In the genomic region with DNA sequence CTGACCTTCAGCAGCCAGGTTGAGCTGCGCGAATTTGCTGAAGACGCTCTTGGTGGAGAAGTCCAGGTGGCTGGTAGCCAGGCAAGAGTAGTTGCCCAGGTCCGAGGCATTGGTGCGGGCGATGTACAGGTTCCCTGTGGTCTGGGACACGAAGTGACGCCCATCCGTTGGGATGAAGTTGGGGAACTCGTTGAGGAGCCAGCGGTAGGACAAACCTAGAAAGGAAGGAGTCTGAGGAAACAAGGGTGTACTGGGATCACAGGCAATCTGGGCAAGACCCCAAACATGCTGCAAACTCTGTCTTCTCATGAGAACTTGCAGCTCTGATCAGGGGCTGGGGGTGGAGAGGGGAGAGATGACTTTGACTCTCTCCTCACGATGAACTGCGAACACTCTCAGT, we compare ENCODE assay signal across 25 mouse cellular contexts. TPM values are rescaled to one million over a fixed set of nuclear protein-coding genes. Genes with fewer than 3 reads are reported as not detected.
DNase-seq lines count a peak whose midpoint lies in the region; ATAC-seq and TF ChIP-seq lines count a peak whose summit lies in the region.
"Had no signal": no experiment of that assay in that cellular context is flagged by ENCODE, and none has a peak within 500 bp of the region (broad histone marks: within the 10 kb centered on the region; RNA-seq: fewer than 3 reads in every experiment).

No protein-coding gene starts in this region.

- H3K27ac ChIP-seq in hindbrain, embryonic 13.5 days, result no peak overlapping the region
- H3K27ac ChIP-seq in hindbrain, postnatal 0 days, result no peak overlapping the region
- H3K27ac ChIP-seq: embryonic facial prominence, embryonic 13.5 days; forebrain, embryonic 12.5 days; hindbrain, embryonic 10.5 days; hindbrain, embryonic 14.5 days had no signal

- 93% methylated on average over 13 of the region's 13 CpGs for WGBS in hindbrain, embryonic 13.5 days
- WGBS in hindbrain, postnatal 0 days, result 93% methylated on average over 13 of the region's 13 CpGs

- H3K27me3 ChIP-seq in hindbrain, embryonic 13.5 days, result no peaks in the 10 kb centered on the region
- H3K27me3 ChIP-seq in hindbrain, postnatal 0 days (ENCODE audit: insufficient read depth, low read length), result no peaks in the 10 kb centered on the region
- H3K27me3 ChIP-seq: forebrain, embryonic 15.5 days had no signal

- H3K9me3 ChIP-seq in hindbrain, embryonic 13.5 days, result no peaks in the 10 kb centered on the region
- H3K9me3 ChIP-seq in hindbrain, postnatal 0 days (ENCODE audit: low read length), result no peaks in the 10 kb centered on the region
- H3K9me3 ChIP-seq: embryonic facial prominence, embryonic 10.5 days; embryonic facial prominence, embryonic 13.5 days; forebrain, embryonic 12.5 days; forebrain, embryonic 15.5 days; hindbrain, embryonic 10.5 days had no signal

- peaks cover 38% of the 10 kb centered on the region for H3K36me3 ChIP-seq in hindbrain, embryonic 13.5 days
- H3K36me3 ChIP-seq in hindbrain, postnatal 0 days (ENCODE audit: insufficient read depth, low read length), result 0 out of 2 replicates have a peak, but pooled peaks cover 1% of the 10 kb centered on the region
- H3K36me3 ChIP-seq: embryonic facial prominence, embryonic 10.5 days; embryonic facial prominence, embryonic 13.5 days; forebrain, embryonic 12.5 days had no signal

- ATAC-seq in hindbrain, embryonic 13.5 days (ENCODE audit: low FRiP score), result no peak
- ATAC-seq in hindbrain, postnatal 0 days, result no peak
- ATAC-seq: activated CD4-positive, CD25-positive, alpha-beta regulatory T cell, adult 4 months; forebrain, embryonic 15.5 days; intestine, postnatal 0 days had no signal

- H3K4me2 ChIP-seq in hindbrain, embryonic 13.5 days, result no peak overlapping the region
- H3K4me2 ChIP-seq in hindbrain, postnatal 0 days (ENCODE audit: low read depth, low read length), result no peak overlapping the region
- H3K4me2 ChIP-seq: embryonic facial prominence, embryonic 13.5 days; forebrain, embryonic 12.5 days; forebrain, embryonic 15.5 days; heart, embryonic 11.5 days; hindbrain, embryonic 14.5 days had no signal

- DNase-seq in cerebellum, adult 11 months, result peak; percentile 43
- DNase-seq in cerebellum, postnatal 4 days (ENCODE audit: low spot score in 2 of 2), result no peak
- peak; percentile 66 for DNase-seq in cerebellum, adult 9-11 months
- DNase-seq in cerebellum, adult 8-10 months, result no peak
- no peak for DNase-seq in hindbrain, postnatal 0 days (ENCODE audit: low spot score)
- peak; percentile 59 to 62 for DNase-seq in cerebellum, postnatal 14 days
- DNase-seq in left cerebral cortex, adult 11 months (ENCODE audit: low spot score), result no peak
- DNase-seq: adrenal gland, adult 8-10 months; adrenal gland, postnatal 25 days; embryo, embryonic 11 days; gastrocnemius, postnatal 10 days; heart, adult 11 months; heart, postnatal 36 days; kidney, adult 2 months had no signal

- H3K4me1 ChIP-seq in hindbrain, embryonic 13.5 days (replicated peaks), result peaks cover 54% of the 10 kb centered on the region
- no peaks in the 10 kb centered on the region for H3K4me1 ChIP-seq in hindbrain, postnatal 0 days (ENCODE audit: insufficient read depth, low read length)

- H3K4me3 ChIP-seq in hindbrain, embryonic 13.5 days, result no peak overlapping the region
- no peak overlapping the region for H3K4me3 ChIP-seq in hindbrain, postnatal 0 days (ENCODE audit: low read length)
- H3K4me3 ChIP-seq: embryonic facial prominence, embryonic 10.5 days; embryonic facial prominence, embryonic 13.5 days; erythroblast, embryonic 14.5 days; forebrain, embryonic 12.5 days; forebrain, embryonic 15.5 days; hindbrain, embryonic 10.5 days had no signal

- no peak for TF ChIP-seq CTCF in hindbrain, postnatal 0 days (IDR thresholded peaks at IDR 0.05; ENCODE audit: low read depth)

- 0 out of 2 replicates have a peak overlapping the region, but pooled peaks have one; percentile 2 for H3K9ac ChIP-seq in hindbrain, embryonic 13.5 days
- H3K9ac ChIP-seq in hindbrain, postnatal 0 days (replicated peaks; ENCODE audit: low read length), result no peak overlapping the region
- H3K9ac ChIP-seq: embryonic facial prominence, embryonic 13.5 days; forebrain, embryonic 12.5 days; forebrain, embryonic 15.5 days; hindbrain, embryonic 14.5 days had no signal

RNA-seq across cellular contexts. Expression of a gene that starts 15.0 kb away (rescaled TPM):
- 57.6 and 67.5 TPM in 2 replicates for polyA plus RNA-seq in hindbrain, embryonic 13.5 days (2015; fragmentation: Nextera tagmentation; extraction: Ambion mirVana)
- 67.6 and 84.0 TPM in 2 replicates for total RNA-seq in hindbrain, postnatal 0 days (2014; rRNA removed)
- 17.7 and 19.2 TPM in 2 replicates for polyA plus RNA-seq in hindbrain, postnatal 0 days (2015; fragmentation: Nextera tagmentation; extraction: Ambion mirVana)
- total RNA-seq: adrenal gland, postnatal 25 days had no signal
- polyA plus RNA-seq: activated CD4-positive, CD25-positive, alpha-beta regulatory T cell, adult 4 months had no signal

RNA-seq across cellular contexts. Expression of a gene that starts 22.0 kb away (rescaled TPM):
- polyA plus RNA-seq in hindbrain, embryonic 13.5 days (2015; fragmentation: Nextera tagmentation; extraction: Ambion mirVana), result 0.97 and 1.0 TPM in 2 replicates
- 2.8 and 3.0 TPM in 2 replicates for total RNA-seq in hindbrain, postnatal 0 days (2014; rRNA removed)
- 0.74 and 0.78 TPM in 2 replicates for polyA plus RNA-seq in hindbrain, postnatal 0 days (2015; fragmentation: Nextera tagmentation; extraction: Ambion mirVana)

RNA-seq across cellular contexts. Expression of a gene that starts 50.9 kb away (rescaled TPM):
- 47.8 and 48.0 TPM in 2 replicates for polyA plus RNA-seq in hindbrain, embryonic 13.5 days (2015; fragmentation: Nextera tagmentation; extraction: Ambion mirVana)
- 22.4 and 27.7 TPM in 2 replicates for total RNA-seq in hindbrain, postnatal 0 days (2014; rRNA removed)
- polyA plus RNA-seq in hindbrain, postnatal 0 days (2015; fragmentation: Nextera tagmentation; extraction: Ambion mirVana), result 23.8 and 24.2 TPM in 2 replicates

Comparison
In these comparisons a context has a peak if more than half of its experiments do, and no peak if none do; other contexts are left out.
1. DNase-seq: peak in cerebellum, adult 11 months (single experiment), cerebellum, adult 9-11 months (single experiment) and cerebellum, postnatal 14 days (2 of 2); none in cerebellum, postnatal 4 days (0 of 2), cerebellum, adult 8-10 months (single experiment), hindbrain, postnatal 0 days (single experiment) and left cerebral cortex, adult 11 months (single experiment).